Mouse (Mus musculus) neural tube, embryonic 13.5 days (tissue): ENCODE data around the gene Nos3. TPM values are rescaled to one million over a fixed set of nuclear protein-coding genes. Genes with fewer than 3 reads are reported as not detected.

Experiments used
- ATAC-seq: fragments of 200-750 bp; cut with Nextera tagmentation; 2 replicates; pipeline ENCODE4 v1.8.0; 2017; ENCODE audit warnings: low read depth, mild to moderate bottlenecking, moderate TSS enrichment, moderate library complexity
- H3K27ac ChIP-seq: fragments of 300-500 bp; sonication (generic); replicated peaks from 2 replicates; pipeline ENCODE4 v1.5.1; 2015; ENCODE audit warnings: moderate library complexity, mild to moderate bottlenecking, inconsistent platforms
- H3K27me3 ChIP-seq: fragments of 300-500 bp; sonication (generic); 2 replicates; pipeline ENCODE4 v1.6.1; 2015; ENCODE audit warnings: mild to moderate bottlenecking, inconsistent platforms
- H3K36me3 ChIP-seq: fragments of 300-500 bp; sonication (generic); 2 replicates; pipeline ENCODE4 v1.6.1; 2015; ENCODE audit warnings: mild to moderate bottlenecking, inconsistent platforms
- H3K4me1 ChIP-seq: fragments of 300-500 bp; sonication (generic); replicated peaks from 2 replicates; pipeline ENCODE4 v1.6.1; 2015; ENCODE audit warnings: inconsistent platforms
- H3K4me2 ChIP-seq: fragments of 300-500 bp; sonication (generic); 2 replicates; pipeline ENCODE4 v1.6.1; 2015; ENCODE audit warnings: inconsistent platforms, mild to moderate bottlenecking, moderate library complexity
- H3K4me3 ChIP-seq: fragments of 300-500 bp; sonication (generic); 2 replicates; pipeline ENCODE4 v1.5.1; 2015; ENCODE audit warnings: mild to moderate bottlenecking, inconsistent platforms
- H3K9ac ChIP-seq: fragments of 300-500 bp; sonication (generic); 2 replicates; pipeline ENCODE4 v1.6.1; 2015; ENCODE audit warnings: moderate library complexity, mild to moderate bottlenecking, inconsistent platforms
- H3K9me3 ChIP-seq: fragments of 300-500 bp; sonication (generic); 2 replicates; pipeline ENCODE4 v1.6.1; 2016; ENCODE audit warnings: inconsistent platforms
- WGBS: fragments of 180-500 bp; shearing (Covaris S2); methylation state at CpG from one replicate; pipeline ENCODE4 v1.1.7; 2015; 5-methylcytosine and 5-hydroxymethylcytosine counted together
- polyA plus RNA-seq: library from polyadenylated mRNA; unstranded; fragments of >200 nt; fragmentation: Nextera tagmentation; extraction: Ambion mirVana; gene quantifications from 2 replicates; pipeline ENCODE4 v1.2.1, GENCODE M21; 2015

Gene Nos3
- polyA plus RNA-seq, 1 experiment from 2014 or later = 9.3 TPM

DNA sequence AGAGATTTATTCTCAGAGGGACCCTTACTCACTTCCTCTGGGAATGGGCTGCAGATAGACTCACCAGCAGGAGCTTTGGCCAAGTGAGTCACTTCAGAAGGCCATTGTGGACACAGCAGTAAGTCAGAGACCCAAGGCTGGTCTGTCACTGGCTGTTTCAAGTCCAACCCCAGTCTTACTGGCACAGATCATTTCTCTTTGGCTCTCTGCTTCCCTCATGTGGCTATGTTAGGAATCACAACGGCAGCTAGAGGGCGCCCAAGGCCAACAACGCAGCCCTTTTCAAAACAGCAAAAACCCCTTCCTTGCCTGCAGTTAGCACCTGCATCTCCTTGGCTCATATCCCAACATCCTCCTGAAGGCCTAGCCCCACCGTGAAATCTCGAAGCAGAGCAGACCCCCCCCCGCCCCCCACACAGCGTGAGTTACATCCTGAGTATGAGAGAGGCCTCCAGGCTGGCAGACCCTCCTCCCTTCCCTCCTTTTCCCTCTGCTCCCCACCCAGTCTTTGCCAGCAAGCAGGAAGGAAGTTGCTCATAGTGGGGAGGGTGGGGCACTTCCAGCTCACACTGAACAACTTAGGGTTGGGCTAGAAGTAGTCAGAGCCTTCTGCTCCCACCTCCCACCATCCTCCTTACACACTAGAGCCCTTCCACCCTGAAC, 3.7 kb upstream of the Nos3 start:
- Histone ChIP-seq H3K4me2 (no peak overlapping the region), H3K27ac (peak overlapping the region; percentile 46; the same call in 1 of the 2 replicates), H3K9ac (no peak overlapping the region), H3K9me3 (no peaks in the 10 kb centered on the region), H3K4me1 (peaks cover 15% of the 10 kb centered on the region), H3K4me3 (no peak overlapping the region), H3K36me3 (no peaks in the 10 kb centered on the region), H3K27me3 (no peaks in the 10 kb centered on the region)
- ATAC-seq = peak; percentile 60
- WGBS = under 1% methylated on average over 7 of the region's 7 CpGs

DNA sequence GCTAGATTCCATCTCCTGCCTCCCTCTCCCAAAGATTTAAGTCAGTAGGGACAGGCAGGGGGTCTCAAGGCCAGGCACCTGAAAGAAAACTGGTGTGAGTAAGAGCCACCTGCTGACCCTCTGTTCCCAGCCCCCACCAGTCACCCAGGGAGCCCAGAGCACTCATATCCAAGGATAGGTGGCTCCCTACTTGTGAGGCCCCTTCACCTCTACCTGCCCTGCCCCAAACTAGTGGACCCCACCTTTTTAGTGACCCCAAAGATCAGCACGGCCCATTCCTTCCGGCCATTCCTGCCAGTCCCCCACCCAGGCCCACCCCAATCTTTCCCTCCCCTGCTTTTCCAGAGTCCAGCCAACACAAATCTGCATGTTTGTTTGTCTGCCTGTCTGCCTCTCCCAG, 1.1 kb upstream of the Nos3 start:
- Histone ChIP-seq H3K4me2 (no peak overlapping the region), H3K27ac (no peak overlapping the region), H3K36me3 (no peaks in the 10 kb centered on the region), H3K4me3 (no peak overlapping the region), H3K27me3 (no peaks in the 10 kb centered on the region), H3K9me3 (no peaks in the 10 kb centered on the region), H3K9ac (no peak overlapping the region), H3K4me1 (peaks cover 10% of the 10 kb centered on the region)
- ATAC-seq = no peak
- WGBS = 78% methylated on average over 2 of the region's 2 CpGs

DNA sequence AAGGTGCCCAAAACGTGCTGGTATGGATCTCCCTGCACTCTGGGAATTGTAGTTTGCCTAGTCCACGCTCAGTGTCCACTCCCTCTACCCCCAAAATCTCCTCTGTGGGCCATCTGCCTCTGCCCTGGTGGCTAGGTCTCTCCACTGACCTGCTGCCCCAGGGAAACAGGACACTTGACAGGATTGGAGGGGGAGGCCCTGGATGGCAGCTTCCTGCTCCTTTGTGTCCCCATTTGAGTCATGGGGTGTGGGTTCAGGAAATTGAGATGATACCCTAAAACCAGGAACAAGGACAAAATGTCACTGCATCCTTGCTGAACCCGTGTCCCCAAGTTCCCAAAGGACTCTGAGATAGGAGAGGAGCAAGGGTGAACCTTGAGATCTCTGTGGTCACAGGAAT, 549 bp upstream of the Nos3 start:
- Histone ChIP-seq H3K4me1 (peaks cover 10% of the 10 kb centered on the region), H3K36me3 (no peaks in the 10 kb centered on the region), H3K9ac (no peak overlapping the region), H3K9me3 (no peaks in the 10 kb centered on the region), H3K4me2 (no peak overlapping the region), H3K4me3 (no peak overlapping the region), H3K27ac (no peak overlapping the region), H3K27me3 (no peaks in the 10 kb centered on the region)
- 56% methylated on average over 3 of the region's 3 CpGs for WGBS
- no peak for ATAC-seq

DNA sequence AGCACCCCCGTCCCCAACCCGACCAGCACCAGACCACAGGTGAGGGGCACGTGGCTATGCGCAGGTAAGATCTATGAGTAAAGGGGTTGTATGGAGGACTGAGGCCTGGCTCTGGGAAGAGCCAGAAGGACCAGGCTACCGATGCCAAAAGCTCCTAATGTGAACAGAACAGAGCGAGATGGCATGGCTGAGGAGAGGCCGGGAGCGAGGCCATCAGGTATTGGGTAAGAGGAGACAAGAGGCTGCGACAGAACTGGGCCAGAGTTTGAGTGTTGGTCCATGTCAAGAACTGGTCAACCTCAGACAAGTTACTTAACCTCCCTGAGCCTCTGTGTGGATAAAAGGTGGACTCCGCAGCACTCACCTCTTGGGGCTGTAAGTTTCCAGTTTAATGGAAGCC, 353 bp downstream of the Nos3 start:
- Histone ChIP-seq H3K27ac (0 out of 2 replicates have a peak overlapping the region, but pooled peaks have one; percentile 33), H3K4me3 (peak overlapping the region; percentile 21)
- 92% methylated on average over 10 of the region's 10 CpGs for WGBS

DNA sequence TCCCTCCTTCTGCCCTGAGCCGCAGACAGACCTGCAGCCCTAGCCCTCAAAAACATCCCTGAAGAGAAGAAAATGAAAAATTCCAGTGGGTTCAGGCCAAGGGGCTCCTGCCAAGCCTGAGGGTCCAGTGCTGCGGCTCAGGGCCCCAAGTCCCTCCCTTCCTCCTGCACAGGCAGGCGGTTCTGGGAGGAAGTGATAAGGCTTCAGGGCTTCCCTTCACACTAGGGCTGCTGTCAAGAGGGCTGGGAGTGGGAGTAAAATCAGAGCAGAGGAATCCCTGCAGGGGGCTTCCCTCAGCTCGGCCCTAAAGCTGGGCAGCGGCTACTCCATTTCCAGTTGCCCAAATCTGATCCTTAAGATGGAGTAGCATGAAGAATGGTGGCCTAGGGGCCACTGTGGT, 918 bp downstream of the Nos3 start:
- Histone ChIP-seq H3K27ac (0 out of 2 replicates have a peak overlapping the region, but pooled peaks have one; percentile 28), H3K4me2 (peak overlapping the region; percentile 16; the same call in 1 of the 2 replicates), H3K4me3 (peak overlapping the region; percentile 21; the same call in 1 of the 2 replicates), H3K36me3 (no peaks in the 10 kb centered on the region), H3K4me1 (peaks cover 6% of the 10 kb centered on the region), H3K9ac (no peak overlapping the region), H3K9me3 (no peaks in the 10 kb centered on the region), H3K27me3 (no peaks in the 10 kb centered on the region)
- 57% methylated on average over 5 of the region's 5 CpGs for WGBS
- ATAC-seq = no peak

More for the DNA sequence above, 353 bp downstream of the Nos3 start:
- no peaks in the 10 kb centered on the region for H3K36me3 ChIP-seq
- no peak overlapping the region for H3K9ac ChIP-seq
- no peaks in the 10 kb centered on the region for H3K27me3 ChIP-seq
- H3K4me2 ChIP-seq = peak overlapping the region; percentile 16; the same call in 1 of the 2 replicates
- peaks cover 7% of the 10 kb centered on the region for H3K4me1 ChIP-seq
- no peak for ATAC-seq
- H3K9me3 ChIP-seq = no peaks in the 10 kb centered on the region

DNA sequence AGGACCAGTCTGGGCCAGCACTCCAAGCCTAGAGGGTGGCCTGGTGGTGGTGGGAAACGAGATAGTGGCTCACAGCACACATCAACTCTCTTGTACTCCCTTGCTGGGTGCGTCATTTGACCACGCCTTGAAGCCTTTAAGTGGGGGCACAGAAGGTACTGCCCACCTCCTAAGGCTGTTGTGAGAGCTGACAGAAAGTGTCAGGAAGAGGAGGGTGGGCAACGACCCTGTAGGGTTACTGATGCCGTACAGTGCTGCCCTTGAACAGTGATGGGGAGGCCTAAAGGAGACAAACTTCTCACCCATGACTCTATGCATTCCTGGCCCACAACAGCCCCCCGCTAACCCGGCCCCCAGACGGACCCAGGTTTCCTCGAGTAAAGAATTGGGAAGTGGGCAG, 1.8 kb downstream of the Nos3 start:
- H3K27me3 ChIP-seq = no peaks in the 10 kb centered on the region
- H3K9ac ChIP-seq = no peak overlapping the region
- ATAC-seq = no peak
- no peaks in the 10 kb centered on the region for H3K9me3 ChIP-seq
- no peak overlapping the region for H3K4me3 ChIP-seq
- no peaks in the 10 kb centered on the region for H3K4me1 ChIP-seq
- 87% methylated on average over 9 of the region's 9 CpGs for WGBS
- no peaks in the 10 kb centered on the region for H3K36me3 ChIP-seq
- no peak overlapping the region for H3K27ac ChIP-seq
- no peak overlapping the region for H3K4me2 ChIP-seq

DNA sequence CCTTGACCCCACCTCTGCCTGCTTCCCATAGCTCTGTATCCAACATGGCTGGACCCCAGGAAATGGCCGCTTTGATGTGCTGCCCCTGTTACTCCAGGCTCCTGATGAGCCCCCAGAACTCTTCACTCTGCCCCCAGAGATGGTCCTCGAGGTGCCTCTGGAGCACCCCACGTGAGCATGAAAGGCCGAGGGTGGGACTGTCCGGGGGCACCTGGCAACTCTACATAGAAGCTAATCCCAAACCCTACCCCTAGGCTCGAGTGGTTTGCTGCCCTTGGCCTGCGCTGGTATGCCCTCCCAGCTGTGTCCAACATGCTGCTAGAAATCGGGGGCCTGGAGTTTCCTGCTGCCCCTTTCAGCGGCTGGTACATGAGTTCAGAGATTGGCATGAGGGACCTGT, 5.2 kb downstream of the Nos3 start:
- no peaks in the 10 kb centered on the region for H3K36me3 ChIP-seq
- H3K4me2 ChIP-seq = no peak overlapping the region
- no peak for ATAC-seq
- H3K27me3 ChIP-seq = no peaks in the 10 kb centered on the region
- H3K4me1 ChIP-seq = no peaks in the 10 kb centered on the region
- WGBS = 82% methylated on average over 9 of the region's 9 CpGs
- no peak overlapping the region for H3K27ac ChIP-seq
- no peak overlapping the region for H3K4me3 ChIP-seq
- H3K9ac ChIP-seq = no peak overlapping the region
- no peaks in the 10 kb centered on the region for H3K9me3 ChIP-seq

DNA sequence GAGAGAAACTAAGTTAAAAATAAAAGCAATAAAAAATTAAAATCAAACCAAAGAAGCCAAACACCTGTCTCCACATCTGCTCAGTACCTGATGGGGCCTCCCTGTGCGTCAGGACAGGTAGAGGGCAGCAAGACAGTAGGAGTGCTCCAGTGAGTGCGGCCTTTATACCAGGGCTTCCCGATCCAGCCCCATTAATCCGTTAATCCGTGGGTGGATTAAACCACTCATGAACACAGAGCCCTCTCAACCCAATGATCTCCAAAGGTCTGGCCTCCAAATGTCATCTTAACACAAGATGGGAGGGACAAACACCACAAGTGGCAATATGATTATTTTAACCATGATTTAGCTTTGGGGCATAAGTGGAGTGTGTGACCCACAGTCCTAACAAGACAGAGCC, 9.2 kb downstream of the Nos3 start:
- Histone ChIP-seq H3K4me1 (no peaks in the 10 kb centered on the region), H3K9ac (no peak overlapping the region), H3K27me3 (no peaks in the 10 kb centered on the region), H3K27ac (no peak overlapping the region), H3K9me3 (no peaks in the 10 kb centered on the region), H3K36me3 (no peaks in the 10 kb centered on the region), H3K4me3 (no peak overlapping the region), H3K4me2 (no peak overlapping the region)
- WGBS = 78% methylated on average over 5 of the region's 5 CpGs
- ATAC-seq = no peak

DNA sequence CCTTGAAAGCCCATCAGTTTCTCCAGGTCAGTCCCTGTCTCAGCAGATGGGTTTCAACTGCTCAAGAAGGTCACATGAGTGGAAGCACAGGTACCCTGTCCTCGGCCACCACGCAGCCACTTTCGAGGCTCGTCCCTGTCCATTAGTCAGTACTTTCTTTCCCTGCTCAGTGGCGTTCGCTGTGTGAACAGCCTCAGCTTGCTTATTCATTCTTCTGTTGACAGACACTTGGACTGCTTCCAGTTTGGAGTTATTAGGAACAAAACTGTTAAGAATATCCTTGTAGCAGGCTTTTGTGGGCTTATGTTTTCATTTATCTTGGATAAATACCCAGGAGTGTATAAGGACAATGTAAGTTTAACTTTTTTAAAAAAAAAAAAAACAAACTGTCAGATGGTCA, 9.6 kb downstream of the Nos3 start:
- ATAC-seq = no peak

DNA sequence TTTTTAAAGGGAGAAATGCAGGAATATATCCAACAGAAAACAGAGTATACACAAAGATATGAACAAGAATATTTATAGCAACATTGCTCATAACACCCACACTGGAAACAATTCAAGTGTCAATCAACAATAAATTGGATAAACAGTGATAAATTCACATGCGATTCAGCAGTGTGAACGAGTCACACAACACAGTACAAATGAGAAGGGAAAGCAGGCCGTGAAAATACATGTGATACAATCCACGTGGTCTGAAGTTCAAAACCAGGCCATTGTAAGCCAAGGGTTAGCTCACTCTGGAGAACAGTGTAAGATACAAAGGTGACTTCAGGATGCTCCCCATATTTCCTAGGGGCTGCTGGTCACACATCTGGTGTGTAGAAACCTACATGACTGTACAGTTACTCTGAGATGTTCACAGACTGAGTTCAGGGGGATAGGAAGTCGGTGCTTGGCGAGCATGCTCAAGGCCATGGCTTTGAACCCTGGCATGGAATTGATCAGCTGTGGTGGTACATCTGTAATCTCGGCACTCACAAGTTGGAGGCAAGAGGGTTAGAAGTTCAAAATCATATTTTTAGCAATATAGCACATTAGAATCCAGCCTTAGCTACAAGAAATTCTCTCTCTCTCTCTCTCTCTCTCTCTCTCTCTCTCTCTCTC, 10.2 kb downstream of the Nos3 start:
- H3K27me3 ChIP-seq = no peaks in the 10 kb centered on the region
- ATAC-seq = no peak
- no peaks in the 10 kb centered on the region for H3K4me1 ChIP-seq
- WGBS = 83% methylated on average over 7 of the region's 7 CpGs
- H3K4me3 ChIP-seq = no peak overlapping the region
- H3K36me3 ChIP-seq = no peaks in the 10 kb centered on the region
- H3K4me2 ChIP-seq = no peak overlapping the region
- no peak overlapping the region for H3K27ac ChIP-seq
- no peaks in the 10 kb centered on the region for H3K9me3 ChIP-seq
- no peak overlapping the region for H3K9ac ChIP-seq

More for the DNA sequence above, 9.6 kb downstream of the Nos3 start:
- Histone ChIP-seq H3K4me1 (no peaks in the 10 kb centered on the region), H3K9me3 (no peaks in the 10 kb centered on the region), H3K4me3 (no peak overlapping the region), H3K27ac (no peak overlapping the region), H3K4me2 (no peak overlapping the region), H3K9ac (no peak overlapping the region), H3K36me3 (no peaks in the 10 kb centered on the region), H3K27me3 (no peaks in the 10 kb centered on the region)
- 66% methylated on average over 6 of the region's 6 CpGs for WGBS

DNA sequence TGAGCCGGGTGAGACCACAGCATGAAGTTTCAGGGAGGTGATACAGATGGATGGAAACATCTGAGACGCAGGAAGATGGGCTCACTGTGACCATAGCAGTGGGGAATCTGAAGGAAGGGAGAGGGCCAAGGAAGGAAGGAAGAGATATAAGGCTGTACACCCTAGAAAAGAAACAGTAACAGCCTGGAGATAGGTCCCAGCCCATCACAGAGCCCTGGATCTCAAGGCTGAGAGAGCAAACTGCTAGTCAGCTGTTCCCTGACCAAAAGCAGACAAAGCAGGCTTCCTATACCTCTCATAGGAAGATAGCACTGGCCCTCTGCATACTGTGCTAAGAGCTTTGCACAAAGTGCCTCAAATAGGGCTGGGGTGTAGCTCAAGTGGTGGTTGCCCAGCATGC, 14.1 kb downstream of the Nos3 start:
- WGBS = 81% methylated on average over 2 of the region's 2 CpGs
- Histone ChIP-seq H3K27ac (no peak overlapping the region), H3K4me1 (peaks cover 11% of the 10 kb centered on the region), H3K9me3 (no peaks in the 10 kb centered on the region), H3K36me3 (no peaks in the 10 kb centered on the region), H3K9ac (no peak overlapping the region), H3K4me2 (no peak overlapping the region), H3K4me3 (no peak overlapping the region), H3K27me3 (no peaks in the 10 kb centered on the region)
- no peak for ATAC-seq

DNA sequence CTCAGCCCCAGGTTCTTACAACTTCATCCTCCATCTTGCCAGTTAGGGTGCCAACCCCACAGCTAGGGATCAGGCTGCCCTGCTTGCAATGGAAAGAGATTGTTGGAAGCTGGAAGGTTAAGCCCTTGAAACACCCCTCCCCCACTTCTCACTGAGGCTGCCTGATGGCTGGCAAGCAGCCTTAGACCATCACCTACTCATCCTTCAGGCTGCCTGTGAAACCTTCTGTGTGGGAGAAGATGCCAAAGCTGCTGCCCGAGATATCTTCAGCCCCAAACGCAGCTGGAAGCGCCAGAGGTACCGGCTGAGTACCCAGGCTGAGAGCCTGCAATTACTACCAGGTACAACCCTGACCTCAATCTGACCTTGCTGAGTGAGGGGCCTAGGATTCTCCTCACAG, 14.9 kb downstream of the Nos3 start:
- Histone ChIP-seq H3K27ac (no peak overlapping the region), H3K4me1 (peaks cover 16% of the 10 kb centered on the region), H3K4me2 (no peak overlapping the region), H3K36me3 (no peaks in the 10 kb centered on the region), H3K27me3 (no peaks in the 10 kb centered on the region), H3K9ac (no peak overlapping the region), H3K9me3 (no peaks in the 10 kb centered on the region), H3K4me3 (no peak overlapping the region)
- 83% methylated on average over 4 of the region's 4 CpGs for WGBS
- no peak for ATAC-seq
